Mouse (Mus musculus) bone marrow, adult 2 months (tissue): Measurements from ENCODE around the gene Rapgef3.

Experiments
- CTCF ChIP-seq: fragments of 200-500 bp; IDR thresholded peaks from 2 replicates; pipeline ENCODE4 v1.5.1; 2011; ENCODE audit warnings: low read length, control low read depth; ENCODE audit not compliant: control insufficient read depth, insufficient read depth
- POLR2A ChIP-seq: fragments of 200-500 bp; IDR thresholded peaks from 2 replicates; pipeline ENCODE4 v1.6.1; 2011; ENCODE audit warnings: low read depth, mild to moderate bottlenecking, control low read depth, low read length, borderline replicate concordance; ENCODE audit not compliant: control insufficient read depth

DNA sequence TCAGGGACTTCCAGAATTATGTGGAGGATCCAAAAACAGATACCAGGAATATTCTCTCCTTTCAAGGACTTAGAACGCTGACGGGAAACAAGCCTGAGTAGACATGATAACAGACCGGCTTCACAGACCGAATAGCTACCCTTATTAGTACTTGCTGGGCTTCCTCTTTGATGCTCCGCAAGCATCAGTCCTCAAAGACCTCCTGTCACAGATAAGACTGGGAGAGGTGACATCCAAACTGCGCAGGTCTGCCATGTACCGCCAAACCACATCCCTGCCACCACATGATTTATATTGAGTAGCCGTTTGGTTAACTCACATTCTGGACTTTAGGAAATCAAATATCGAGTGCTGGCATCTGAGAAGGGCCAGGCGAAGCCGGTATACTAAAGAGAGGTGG is 51.0 kb downstream of the Rapgef3 start:
- TF ChIP-seq CTCF (no peak), POLR2A (no peak)
